Mouse (Mus musculus): ENCODE results near the gene Dpf2.

The Dpf2 gene

GRCm38 (mm10) chr19:5863776-5864175 lies 49.0 kb downstream of the Dpf2 start:
- DNase-seq (ENCODE audit: low spot score) = no peak

DNA sequence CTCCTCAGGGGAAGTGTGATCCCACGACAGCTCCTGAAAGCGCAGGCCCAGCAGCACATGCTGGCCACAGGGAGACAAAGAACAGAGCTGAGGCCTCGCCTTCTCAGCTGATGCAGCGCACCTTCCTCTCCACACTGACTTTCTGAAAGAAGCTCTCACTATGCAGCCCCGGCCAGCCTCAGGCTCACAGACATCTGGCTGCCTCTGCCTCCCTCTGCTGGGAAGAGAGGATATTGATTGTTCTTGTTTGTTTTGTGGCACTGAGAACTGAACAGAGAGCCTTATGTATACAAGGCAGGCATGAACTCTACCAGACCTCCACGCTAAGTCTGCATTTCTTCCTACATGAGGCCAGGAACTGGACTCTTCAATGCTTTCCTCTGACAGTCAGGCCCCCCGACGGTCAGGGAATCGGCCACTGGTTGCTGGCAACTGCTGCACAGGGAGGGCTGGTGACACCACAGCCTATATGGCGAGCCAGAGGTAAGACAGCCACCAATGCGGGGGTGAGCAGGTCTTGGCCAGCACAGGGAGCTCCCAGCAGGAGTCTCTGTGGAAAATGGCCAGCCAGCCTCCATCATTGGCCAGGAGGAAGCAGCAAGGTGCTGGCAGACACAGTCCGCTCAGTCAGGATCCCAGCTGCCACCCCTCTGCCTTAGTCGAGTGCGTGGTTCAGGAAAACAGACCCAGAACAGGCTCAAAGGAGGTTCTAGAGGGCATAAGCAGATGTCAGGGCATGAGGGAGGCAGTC lies 50.3 kb downstream of the Dpf2 start:
- DNase-seq (ENCODE audit: low spot score) = no peak

DNA sequence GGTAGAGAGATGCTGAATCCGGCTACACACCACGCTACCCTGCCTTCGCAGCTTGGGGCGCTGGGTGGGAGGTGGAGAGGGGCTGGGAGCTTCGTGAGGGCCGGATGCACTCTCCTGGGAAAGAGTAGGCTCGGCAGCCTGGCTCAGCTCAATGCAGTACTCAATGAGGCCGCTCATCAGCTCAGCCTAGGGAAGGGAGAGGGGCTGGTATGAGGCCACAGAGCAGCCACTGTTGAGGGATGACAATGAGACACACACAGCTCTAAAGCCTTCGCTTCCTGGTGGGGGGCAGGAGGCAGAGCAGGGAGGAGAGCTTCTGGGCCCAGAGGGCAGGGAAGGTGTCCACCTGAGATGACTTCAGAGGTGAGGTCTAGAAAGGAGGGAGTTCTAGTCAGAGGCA lies 56.2 kb downstream of the Dpf2 start:
- no peak for DNase-seq (ENCODE audit: low spot score)

- DNase-seq (ENCODE audit: low spot score) = no peak
These were observed 60.6 kb downstream of the Dpf2 start for GRCm38 (mm10) chr19:5852035-5852722.

GRCm38 (mm10) chr19:5851481-5851971 lies 61.3 kb downstream of the Dpf2 start:
- no peak for DNase-seq (ENCODE audit: low spot score)

DNA sequence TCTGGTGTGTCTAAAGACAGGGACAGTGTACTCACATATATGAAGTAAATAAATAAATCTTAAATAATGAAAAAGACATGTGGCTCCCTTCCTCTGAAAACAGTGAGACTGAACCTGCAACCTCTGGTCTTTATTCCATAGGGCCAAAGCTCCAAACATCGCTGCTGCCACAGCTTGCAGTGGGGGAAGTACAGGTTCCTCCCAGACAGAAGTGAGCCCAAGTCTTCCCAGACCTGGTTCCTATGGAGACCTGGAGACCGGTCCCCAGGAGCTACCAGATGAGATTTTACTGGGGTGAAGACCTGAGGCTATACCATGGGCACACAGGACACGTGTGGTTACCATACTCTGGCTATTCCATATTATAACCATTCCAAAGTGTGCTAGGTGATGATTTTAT lies 62.0 kb downstream of the Dpf2 start:
- no peak for DNase-seq (ENCODE audit: low spot score)

DNA sequence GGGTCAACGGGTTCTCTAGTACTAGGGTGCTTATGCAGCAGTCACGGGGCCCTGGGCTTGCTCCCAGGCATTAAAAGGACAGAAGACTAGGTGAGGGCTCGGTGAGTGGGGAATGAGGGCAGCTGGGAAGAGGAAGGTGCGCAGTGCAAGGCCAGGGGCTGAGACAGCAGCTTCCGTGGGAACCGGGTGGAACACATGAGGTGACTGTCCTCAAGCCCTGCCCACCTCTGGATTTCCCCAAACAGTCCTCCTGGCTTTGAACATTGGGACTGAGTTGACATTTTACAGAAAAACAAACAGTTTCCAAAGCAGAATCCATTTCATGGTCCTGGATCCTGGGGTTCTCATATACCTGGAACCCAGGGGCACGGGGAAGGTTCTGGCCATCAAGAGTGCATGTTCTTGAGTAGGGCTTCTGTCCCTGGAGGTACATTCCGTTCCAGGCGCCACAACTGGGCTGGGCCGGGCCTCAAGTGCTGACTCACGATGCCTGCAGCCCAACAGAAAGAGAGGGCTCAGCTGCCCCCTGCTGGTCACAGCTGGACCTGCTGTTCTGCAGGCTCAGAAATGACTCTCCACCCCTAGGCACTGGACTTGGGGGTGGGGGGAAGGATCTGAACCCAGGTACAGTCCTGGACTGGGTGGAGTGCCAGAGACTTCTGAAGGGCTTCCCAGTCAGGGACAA lies 62.8 kb downstream of the Dpf2 start:
- peak; percentile 88 for DNase-seq (ENCODE audit: low spot score)

- no peak for DNase-seq (ENCODE audit: low spot score)
These were observed 63.8 kb downstream of the Dpf2 start for GRCm38 (mm10) chr19:5848826-5849672.

- DNase-seq (ENCODE audit: low spot score) = peak; percentile 84
These were observed 64.6 kb downstream of the Dpf2 start for GRCm38 (mm10) chr19:5848032-5848825.

DNA sequence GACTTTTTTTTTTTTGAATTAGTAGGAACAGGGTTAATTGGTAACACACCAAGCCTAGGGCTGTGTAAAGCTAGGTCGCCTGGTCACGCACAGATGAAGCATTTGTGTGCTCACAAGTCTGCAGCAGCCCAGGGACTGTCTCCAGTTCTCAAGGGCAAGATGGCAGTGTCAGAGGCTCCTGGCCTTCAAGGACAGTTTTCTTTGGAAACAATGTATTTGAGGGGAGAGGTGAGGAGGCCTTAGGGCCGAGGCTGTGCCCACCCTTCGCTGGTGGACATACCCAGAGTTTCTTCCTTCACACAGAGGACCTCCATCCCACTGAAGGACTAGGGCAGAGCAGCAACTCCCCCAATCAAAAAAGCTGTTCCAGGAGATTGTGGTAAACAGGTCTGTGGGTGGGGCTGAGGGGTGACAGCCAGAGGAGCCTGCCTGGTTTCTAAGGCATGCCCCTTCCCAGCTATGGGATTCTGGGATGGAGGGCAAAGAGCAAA lies 65.5 kb downstream of the Dpf2 start:
- peak; percentile 56 for DNase-seq (ENCODE audit: low spot score)

DNA sequence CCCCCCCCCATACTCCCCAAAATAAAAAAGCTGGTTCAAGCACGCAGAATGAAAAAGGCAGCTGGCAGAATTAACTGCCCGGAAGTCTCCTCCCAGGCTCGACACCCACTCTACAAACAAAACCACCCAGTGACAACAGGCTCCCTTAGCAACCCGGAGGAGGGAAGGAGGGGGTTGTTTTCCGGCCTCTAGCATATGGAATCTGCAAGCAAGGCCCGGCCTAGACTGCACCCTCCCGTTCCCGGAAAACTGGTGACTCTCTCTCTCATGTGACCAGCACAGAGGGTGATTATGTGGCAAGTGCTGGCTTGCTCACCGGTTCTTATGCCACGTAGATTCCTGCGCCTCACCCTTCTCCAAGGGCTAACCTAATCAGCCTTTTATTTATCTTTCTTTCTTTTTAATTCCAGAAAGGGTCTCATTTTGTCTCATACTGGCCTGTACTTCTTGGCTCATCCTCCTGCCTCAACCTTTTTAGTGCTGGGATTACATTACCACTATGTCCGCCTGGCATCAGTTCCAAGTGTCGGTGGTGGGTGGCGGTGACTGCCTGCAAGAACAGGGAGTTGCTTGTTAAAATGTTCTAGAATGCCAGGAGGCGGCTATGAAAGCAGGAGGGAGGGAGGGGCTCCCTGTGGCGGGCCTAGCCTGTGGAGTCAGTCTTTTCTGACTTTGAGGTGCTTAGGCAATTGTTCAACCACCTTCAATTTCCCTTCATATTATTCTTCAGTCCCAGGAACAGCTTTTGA lies 66.1 kb downstream of the Dpf2 start:
- DNase-seq (ENCODE audit: low spot score) = peak; percentile 74
